Mouse (Mus musculus) liver, adult (tissue): ENCODE results near the gene Zbtb39.

Experiments used
- GATA4 ChIP-seq: IDR thresholded peaks from 2 replicates; pipeline ENCODE4 v1.6.1; 2014; ENCODE audit warnings: mild to moderate bottlenecking, low read length; ENCODE audit not compliant: insufficient replicate concordance

Gene Zbtb39

DNA sequence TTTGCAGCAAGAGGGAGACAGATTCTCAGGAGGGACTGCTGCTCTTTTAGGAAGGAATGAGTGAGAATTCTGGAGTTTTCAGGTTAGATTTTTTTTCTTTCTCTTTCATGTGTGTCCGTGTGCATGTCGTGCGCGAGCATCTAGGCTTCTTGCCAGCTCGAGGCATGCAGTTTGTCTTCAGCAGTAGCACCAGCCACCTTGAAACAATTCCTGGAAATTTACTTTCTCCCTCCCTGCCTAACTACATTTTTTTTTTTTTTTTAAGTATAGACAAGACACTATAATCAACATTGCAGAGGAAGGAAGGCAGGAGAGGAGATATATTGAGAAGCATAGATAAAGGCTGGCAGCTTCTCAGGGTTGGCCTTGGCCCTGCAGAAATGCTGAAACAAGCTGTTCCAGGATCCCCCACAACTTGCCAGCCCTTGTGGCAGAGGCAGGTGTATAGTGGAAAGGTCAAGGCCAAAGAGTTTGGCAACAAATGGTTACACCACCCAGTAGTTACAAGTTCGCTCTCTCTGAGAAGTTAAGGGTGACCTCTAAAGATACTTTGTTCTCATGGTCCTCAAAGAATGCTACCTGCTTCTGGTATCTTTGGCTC lies 15.3 kb downstream of the Zbtb39 start:
- peak; percentile 93 for TF ChIP-seq GATA4

DNA sequence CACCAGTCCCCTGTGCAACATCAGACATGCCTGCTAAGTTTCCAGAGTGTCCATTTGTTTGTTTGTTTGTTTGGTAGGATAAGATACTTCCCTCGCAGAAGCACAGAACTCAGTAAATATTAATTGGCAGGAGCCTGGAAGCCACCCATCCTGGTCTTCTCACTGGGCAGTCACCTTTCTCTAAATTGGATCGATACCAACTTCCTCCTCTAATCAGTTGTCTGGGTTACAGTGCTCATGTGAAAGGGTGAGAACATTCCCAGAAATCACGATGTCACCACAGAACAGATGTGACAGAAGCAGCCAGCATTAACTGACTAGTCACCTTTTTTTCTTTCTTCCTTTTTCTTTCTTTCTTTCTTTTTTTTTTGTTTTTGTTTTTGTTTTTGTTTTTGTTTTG lies 15.9 kb downstream of the Zbtb39 start:
- peak; percentile 92 for TF ChIP-seq GATA4

DNA sequence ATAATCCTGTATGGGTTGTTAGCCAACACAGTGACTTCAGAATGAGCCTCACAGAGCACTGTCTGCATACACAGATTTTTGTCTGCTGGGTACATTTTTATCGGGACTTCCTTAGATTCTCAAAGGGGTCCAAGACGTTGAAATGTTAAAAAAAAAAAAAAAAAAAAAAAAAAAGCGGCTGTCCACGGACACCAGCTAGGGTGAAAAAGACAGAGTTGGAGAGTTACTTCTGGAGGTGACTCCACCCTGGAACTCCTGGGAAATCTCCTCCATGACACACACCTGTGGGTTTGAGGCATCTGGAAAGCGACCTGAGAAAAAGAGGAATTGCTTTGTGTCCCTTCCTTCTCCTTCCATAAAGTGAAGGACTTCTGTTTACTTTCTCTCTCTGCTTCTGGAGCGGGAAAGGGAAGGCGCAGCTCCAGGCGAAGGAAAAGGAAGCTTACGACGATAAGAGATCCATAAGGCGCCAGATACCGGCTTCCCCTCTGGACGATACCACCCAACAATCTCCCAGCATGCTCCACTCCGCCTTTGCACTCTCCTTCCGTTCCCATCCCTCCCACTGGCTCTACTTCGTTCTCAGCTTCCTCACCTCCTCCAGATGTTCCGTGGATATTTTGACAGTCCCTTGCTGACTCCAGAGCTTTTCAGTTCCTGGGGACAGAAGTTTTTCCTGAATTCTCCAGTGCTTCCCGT lies 16.6 kb downstream of the Zbtb39 start:
- peak; percentile 100 for TF ChIP-seq GATA4

DNA sequence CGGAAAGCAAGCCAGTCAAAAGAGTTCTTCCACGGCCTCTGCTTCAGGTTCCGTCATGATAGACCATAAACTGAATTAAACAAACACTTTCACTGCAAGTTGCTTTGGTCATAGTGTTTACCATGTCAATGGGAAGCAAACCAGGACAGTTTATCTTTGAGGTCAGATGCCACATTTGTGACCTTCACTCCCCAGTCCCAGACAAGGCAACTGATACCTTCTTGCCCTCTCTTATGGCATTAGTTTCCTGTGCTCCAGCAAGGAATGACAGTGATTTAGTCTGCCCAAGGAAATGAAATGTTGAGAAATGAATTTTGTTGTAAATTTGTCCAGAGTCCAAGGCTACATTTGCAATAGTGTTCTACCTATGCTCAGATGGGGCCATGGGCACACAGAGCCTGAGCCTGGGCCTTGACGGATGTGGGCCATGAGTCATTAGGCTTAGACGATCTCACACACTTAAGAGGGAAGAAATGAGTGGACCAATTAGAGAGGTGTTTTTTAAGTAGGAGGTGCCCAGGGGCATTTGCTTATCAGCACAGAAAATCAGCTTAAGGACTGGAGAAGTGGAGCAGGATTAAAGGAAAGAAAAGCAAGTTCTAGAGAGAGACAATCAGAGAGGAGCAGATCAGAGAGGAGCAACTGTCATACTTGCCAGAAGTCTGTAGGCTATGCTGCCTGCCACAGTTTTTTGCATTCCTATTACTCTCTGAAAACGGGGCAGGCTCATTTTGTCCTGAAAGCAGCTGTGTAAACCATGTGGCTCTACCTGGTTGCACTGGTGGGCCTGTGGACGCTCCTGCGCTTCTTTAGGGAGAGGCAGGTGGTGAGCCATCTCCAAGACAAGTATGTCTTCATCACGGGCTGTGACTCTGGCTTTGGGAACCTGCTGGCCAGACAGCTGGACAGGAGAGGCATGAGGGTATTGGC lies 20.1 kb downstream of the Zbtb39 start, which contains the start of the genes Rdh1 and Rdh16f1:
Gene Rdh1, plus strand, starts transcription at position 541 of the 930 bp plus-strand sequence.
Gene Rdh16f1, plus strand, starts transcription at position 607 of the 930 bp plus-strand sequence.
- peak; percentile 85 for TF ChIP-seq GATA4

DNA sequence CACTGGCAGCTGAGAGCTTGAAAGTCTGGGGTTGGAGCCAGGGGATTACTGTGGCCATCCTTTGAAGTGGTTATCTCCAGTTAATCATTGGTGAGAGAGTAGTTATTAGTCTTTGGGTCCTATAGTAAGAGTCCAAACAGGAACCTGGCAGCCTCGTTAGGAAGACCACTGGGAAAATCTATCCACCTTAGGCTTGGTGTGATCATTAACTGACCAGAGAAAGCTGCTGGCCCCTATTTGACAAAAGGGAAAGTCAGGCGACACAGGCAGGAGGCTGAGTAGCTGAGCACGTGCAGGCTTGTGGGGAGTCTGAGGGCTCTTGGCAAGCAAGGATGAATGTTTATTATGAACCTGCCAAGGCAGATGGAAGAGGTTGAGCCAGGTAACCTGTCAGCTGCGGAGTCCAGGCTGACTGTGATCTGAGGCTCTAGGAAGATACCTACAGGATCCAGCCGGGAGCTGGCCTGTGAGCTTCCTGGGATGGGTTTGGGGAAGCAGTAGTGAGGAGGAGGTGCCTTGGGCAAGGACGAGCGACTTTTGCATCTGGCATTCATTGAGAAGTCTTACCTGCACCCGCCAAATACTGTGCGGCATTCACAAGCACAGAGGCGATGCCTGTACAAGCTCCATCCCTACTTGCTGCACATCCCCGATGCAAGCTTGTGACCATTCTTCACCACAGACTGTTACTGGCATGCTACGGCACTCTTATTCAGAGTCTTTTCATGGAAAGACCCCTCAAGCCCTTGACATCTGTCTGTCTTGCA lies 24.8 kb downstream of the Zbtb39 start:
- TF ChIP-seq GATA4 = peak; percentile 82

DNA sequence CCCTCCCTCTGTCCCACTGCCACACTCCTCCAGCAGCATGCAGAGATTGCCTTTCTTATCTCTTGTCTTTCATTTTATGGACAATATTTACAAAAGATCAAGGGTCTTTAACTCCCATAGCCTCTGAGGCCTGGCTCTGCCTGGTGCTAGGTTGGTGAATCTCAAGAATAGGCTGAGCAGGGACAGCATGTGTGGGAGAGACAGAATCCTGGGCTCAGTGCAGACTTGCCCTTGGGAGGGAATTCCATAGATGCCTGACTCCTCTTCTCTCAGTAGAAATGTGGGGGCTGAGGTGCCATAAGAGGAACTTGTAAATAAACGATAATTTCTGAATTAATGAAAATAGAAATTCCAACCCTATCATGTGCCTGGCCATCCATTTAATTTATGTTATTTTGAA lies 27.2 kb downstream of the Zbtb39 start:
- no peak for TF ChIP-seq GATA4

DNA sequence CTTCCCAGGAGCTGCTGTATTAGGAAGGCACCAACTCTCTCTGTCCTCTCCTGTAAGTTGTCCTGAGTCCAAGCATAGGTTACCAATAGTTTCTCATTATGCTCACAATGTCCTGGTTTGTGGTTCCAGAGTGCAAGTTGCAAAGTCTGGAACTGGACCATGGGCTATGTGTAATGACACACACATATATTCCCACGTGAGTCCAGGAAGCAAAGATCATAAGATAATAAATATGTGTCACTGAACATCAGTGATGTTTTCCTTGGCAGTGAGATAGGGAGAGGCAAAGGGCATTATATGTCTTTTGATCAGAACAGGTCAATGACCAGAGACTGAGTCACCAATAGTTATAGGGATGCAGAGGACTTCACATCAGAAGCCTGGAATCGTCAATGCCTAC lies 36.7 kb downstream of the Zbtb39 start, which contains the start of gene Rdh9:
Gene Rdh9, plus strand, starts transcription at position 376 of the 400 bp plus-strand sequence.
- TF ChIP-seq GATA4 = peak; percentile 79; the same call in 1 of the 2 replicates
